Mouse (Mus musculus): ENCODE measurements at regions not wholly inside any gene's neighbourhood (a gene's known extent, or its start where the extent isn't known, plus 50 kb on each side); places are given as distances from the start of the nearest gene placed in this dataset.

GRCm38 (mm10) chr3:52685434-52686181 lies 331.4 kb downstream of the Cog6 start:
- DNase-seq = peak; percentile 79

DNA sequence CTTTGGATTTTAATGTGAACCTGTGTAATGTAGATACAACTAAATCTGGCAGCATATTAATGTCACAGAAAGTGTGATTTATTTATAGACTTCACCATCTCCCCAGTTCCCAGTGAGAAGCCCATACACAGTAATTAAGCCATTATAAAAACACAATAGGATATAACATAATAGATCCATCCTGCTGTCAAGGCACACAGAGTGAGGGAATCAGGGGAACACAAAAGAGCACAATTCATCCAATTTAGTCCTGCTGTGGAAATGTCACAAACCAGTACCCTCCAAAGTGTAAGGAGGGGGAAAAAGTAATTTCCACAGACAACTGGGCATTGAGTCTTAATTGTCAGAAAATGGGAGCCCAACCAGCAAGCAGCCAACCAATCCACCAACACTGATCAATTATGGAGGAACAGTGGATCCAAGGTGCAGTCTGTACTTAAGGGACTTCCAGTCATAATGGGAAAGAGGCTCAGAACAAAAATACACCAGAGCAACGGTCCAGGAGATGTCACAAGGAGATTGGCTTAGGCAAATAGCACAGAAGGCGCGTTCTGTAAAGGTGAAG lies 336.1 kb downstream of the Cog6 start:
- no peak for DNase-seq

DNA sequence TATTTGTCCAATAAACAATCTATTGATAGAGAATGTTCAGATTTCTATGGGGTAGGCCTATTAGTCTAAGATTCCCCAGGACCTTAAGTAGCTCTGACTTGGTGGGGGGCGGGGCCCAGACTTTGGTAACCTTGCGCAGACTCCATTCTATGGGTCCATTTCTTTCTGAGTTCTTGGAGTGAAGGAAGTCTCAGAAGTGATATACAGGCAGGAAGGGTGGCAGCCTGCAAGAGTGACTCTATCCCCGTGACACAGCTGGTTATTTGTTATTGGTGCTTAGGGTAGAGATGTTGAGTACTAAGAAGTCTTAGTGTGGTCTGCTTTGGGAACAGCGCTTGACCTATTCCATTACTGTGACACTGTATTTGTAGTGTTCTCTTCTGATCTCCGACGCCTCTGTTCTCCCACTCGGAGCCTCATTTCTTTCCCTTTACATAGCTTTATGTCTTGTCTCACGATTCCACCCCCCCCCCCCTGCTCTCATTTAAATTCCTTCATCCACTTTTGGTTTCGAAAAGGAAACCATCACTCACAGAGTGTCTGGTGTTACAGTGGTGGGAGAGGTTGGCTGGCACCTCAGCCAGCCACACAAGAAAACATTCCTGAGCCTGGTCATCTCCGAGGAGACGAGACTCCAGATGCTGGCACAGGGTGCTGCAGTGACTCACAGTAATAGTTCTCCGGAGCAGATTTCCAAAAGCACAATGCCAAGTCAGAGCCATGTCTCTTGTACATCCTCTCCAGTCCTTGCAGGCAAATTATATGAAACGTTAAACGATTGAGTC lies 340.0 kb downstream of the Cog6 start:
- DNase-seq = peak; percentile 42

DNA sequence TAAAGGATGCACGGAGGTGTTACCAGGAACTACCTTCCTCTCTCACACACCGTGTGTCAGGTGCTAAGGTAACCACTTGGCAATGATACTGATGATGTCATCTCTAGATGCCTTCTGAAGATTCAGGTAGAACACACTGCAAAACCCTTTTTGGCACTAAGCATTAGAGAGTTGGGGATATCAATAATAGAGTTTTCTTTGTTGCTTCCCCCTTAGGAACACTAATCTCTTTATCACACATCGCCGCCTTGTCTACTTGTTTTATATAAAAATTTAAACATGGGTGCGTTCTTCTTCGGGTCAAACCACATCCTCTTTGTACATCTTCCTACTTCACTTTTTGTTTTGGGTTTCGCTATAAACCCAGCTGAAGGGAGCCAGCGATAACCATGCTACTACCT lies 346.4 kb downstream of the Cog6 start:
- no peak for DNase-seq

DNA sequence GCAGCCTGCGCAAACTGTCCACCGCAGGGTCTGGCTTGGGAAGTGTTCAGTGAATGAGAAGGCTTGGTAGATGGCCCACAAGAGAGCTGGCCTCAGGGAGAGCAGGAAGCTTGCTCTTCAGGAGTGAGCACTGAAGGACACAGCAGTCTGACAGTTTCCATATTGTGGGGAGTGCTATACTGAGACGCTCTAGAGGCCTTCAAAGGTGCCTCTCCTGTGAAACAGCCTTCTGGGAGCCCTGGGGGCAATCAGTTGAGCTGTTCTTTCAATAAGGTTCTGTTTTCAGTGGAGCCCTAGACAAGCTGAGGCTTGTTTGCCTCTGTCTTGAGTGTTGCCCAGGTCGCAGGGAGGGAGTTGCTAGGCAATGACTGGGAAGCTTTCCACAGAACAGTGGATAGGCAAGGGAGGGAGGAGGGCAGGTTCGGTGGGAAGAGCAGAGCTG lies 353.9 kb downstream of the Cog6 start:
- no peak for DNase-seq

DNA sequence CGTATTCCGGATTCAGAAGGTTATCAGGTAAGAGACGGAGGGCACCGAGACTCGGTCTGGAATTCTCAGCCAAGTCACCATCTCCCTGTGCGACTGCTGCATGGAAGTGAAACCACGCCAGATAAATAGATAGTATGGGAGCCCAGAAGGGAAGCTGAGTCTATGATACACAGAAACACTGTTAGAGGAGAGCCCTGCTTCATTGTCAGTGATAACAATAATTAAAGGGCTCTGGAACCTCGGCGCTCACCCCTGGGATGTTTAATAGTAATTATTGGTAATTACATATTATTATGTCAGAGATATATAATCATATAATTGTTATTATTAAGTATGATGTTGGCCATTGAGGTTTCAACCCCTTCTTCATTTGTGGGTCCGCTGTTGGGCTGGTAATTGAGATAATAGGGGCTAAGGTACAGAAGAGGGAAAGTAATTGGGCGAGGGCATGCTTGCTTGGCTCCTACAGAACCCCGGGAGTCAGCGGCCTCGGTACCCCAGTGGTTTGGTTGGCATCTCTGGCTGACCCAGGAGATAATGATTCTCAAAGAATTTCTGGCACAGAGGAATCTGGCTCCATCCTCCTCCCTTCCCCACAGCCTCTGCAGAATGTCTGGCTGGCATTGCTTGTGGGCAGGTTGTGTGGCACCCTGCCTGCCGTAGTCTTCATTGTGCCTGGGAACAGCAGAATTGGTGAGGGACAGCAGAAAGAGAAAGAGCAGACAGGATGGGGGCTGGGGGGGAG lies 354.7 kb downstream of the Cog6 start:
- DNase-seq = no peak

DNA sequence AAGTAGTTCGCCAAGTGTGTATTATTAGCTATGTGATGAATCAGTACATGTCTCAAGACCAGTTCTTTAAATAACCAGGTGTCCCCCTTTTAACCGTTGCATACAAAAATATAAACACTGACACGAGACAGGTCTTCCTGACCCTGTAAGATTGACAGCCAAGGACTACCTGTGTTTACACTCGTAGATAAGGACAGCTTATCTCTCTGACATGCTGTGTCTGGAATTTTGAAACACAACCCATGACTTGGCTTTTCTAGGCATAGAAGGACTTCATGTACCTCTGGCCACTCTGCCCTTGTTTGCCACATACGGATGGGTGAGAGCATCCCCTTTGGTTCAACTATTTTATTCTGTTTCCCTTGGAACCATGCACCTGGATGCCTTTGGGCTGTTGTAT lies 364.0 kb downstream of the Cog6 start:
- DNase-seq = no peak

DNA sequence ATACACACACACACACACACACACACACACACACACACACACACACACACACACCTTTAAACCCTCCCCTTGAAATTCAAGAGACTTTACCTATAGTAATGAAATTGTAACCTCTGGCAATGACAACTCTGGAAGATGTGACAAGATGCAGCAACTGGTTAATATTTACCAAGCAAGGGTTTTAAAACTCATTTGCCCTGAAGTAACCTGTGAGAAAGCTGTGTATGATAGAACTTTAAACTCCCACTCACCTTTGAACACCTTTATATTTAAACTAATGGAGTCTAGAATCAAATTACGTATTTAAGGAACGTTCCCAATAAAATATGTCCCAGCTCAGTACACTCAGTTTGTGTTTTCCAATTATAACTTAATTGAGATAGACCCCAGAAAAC lies 364.6 kb downstream of the Cog6 start:
- DNase-seq = peak; percentile 45

DNA sequence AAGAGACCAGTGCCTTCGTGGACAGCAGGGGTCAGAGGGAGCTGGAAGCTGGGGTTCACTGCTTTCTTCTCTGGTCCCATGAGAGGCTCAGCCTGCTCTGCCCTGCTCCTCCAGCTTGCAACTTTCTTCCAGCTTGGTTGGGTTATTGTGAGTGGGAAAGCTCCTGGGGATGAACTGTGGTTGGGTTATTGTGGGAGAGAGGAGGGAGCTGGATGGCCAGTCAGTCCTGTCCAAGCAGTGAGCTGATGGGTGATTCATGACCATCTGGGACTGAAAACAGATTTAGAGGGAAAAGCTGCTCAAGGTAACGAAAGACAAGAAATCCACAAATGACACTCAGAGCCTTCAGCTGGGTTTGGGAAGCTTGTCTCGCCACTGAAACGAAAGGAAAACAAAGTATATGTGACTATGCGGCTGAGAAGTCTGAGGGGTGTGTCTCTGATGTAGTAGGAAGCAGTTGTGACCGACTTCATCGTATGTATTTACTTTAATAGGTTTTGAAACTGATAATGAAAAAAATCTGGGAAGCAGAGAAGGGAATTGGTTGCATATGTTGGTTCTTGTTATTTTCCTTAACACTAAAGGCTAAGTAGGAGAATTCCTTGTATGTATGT lies 365.1 kb downstream of the Cog6 start:
- DNase-seq = no peak

DNA sequence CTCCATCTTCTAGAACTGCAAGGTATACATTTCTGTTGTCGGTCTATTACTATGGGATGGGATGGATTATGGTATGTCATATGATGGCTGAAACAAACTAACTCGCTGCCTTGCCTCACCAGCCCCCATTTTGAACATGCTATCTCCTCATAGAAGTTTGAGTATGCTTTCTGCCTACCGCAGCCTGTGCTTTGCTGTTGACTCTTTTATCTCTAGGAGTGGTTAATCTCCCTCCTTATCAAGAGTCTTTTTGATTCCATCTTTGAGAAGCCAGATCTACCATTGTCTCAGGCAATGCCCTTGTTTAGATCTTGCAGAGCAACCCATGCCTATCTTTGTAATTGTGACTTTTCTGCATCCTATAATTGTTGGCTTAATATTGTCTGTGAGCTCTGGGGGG lies 367.0 kb downstream of the Cog6 start:
- no peak for DNase-seq

DNA sequence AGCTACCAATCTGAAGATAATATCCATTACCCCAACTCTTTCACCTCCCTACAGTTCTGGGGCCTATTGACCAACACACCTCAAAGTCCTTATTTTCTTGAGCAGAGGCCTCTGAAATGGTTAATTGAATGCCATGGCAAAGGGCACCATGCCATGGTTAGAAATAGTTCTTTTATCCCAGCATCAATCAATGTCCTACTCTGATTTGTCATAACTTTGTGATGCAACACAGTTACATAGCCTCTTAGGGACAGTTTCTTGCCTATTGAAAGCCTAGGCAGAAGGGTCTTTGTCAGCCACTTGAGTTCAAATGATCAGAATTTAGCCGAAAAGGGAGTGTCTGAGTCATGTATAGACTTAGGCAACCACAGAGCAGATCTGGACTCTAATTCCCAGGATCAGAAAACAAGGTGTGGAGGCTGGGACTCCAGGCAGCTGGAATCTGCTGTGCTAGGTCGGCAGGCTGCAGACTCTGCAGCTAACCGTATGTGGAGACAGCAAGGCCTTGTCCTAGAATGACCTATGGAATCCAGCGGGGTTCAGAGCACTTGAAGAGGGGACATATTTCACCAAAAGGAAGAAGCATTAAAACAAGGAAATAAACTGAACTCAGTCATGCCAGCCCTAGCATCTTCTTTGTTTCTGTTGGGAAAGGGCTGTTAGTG lies 368.1 kb downstream of the Cog6 start:
- DNase-seq = no peak

GRCm38 (mm10) chr3:52647900-52648299 lies 369.1 kb downstream of the Cog6 start:
- no peak for DNase-seq

GRCm38 (mm10) chr3:52647161-52647692 lies 369.8 kb downstream of the Cog6 start:
- no peak for DNase-seq

DNA sequence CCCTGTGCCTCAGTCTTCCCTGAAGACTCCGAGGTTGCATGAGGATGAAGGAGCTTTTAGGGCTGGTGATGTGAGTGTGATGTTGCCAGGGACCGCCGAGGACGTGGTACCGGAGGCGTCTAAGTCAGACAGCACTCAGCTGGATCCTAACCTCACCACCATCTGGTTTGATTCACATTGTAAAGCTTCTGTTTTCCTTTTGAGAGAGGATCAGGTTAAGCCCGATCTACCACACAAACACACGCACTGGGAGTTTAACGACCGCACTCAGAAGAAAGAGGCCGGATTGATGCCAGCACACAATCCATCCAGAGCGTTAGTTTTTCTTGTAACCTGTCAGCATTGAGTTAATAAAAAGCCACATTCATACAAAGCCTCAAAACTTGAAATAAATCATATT lies 371.9 kb downstream of the Cog6 start:
- DNase-seq = no peak

GRCm38 (mm10) chr3:52644178-52645128 lies 372.6 kb downstream of the Cog6 start:
- DNase-seq = no peak

DNA sequence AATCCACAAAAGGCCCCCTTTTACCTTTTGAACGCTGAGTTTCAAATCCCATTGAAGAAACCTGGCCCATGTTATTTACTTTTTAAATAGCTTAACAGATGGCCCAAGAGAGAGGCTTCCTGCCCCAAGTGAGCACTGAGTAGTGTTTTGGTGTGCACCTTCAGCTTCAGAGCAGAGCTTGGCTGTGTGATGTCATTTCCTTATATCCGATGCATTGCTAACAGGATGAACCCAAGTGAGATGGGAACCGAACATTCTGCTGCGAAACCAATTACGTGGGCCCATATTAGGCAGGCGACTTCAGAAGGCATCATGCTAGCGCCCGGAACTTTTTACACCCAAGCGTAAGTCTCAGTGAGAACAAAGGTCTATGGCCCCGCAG lies 373.2 kb downstream of the Cog6 start:
- no peak for DNase-seq

DNA sequence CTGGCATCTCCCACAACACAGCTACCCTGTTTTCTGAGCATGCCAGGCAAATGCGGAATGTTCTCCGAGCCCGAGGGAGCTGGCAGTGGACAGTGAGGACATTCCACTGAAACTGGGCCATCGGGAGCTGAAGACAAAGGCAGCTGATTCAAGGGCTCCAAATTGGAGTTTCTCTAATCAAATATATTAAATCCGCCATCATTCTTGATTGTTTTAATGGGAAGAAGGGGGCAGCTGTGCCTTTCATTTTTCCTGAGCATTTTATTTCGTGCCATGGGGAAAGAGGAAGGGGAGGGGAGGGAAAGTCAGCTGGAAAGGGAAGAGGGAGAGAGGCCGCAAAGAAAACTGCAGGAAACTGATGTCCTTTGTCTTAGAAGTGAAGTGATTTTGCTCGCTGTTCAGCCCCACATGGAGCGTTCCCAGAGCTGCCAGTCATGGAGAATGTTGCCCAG lies 373.9 kb downstream of the Cog6 start:
- DNase-seq = no peak

DNA sequence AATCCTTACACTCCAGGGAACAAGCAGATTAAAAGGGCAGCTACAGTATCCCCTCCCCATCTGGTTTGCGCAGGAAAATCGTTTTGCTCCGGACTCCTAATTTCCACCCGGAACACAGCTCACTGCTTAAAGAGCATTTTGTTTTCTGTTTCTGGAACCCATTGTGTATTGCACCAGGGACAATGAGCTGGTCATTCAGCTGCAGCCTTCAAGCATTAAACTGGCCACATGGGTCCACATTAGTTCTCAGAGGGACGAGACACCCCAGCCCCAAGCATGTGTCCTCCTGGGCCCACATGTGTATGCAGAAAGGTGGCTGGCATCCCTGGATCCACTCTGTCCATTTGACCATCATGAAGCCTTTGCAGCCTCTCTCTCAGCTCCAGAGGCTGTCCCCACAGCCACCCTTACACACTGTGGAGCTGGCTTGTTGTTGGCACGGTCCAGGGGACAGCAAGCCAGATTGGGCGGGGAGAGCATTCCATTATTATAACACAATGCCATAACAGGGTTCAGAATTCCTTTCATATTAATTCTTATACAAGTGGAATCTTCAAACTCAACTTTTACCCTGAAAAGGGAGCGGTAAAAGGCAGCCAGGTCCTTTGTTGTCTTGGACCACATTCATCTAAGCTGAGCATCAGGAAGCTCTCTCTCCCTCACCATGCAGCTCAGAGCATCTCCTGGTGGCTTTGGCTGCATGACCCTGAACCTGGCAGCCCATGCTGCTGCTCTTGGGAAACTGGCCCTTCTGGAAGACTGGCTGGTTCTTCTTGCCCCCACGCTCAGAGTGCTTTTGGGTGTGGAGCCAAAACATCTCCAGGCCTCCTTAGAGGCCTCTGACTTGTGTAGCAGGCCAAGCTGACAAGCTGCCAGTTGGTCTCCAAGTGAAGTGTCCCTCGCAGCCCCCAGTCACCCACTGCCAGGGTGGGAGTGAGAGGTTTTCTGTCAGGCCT lies 373.4 kb downstream of the Foxo1 start:
- no peak for DNase-seq

Data from kidney, adult 9 months (tissue).